Mouse (Mus musculus) heart, embryonic 15.5 days (tissue): ENCODE measurements at regions not wholly inside any gene's neighbourhood (a gene's known extent, or its start where the extent isn't known, plus 50 kb on each side); places are given as distances from the start of the nearest gene placed in this dataset.

Experiments
- ATAC-seq: fragments of 200-750 bp; cut with Nextera tagmentation; replicated peaks from 2 replicates; pipeline ENCODE4 v1.8.0; 2017; ENCODE audit warnings: low read depth, moderate TSS enrichment; ENCODE audit not compliant: insufficient number of reproducible peaks, insufficient read depth, low FRiP score
- H3K27ac ChIP-seq: fragments of 300-500 bp; sonication (generic); 2 replicates; pipeline ENCODE4 v1.5.1; 2015; ENCODE audit warnings: mild to moderate bottlenecking, inconsistent platforms
- H3K27me3 ChIP-seq: fragments of 300-500 bp; sonication (generic); 2 replicates; pipeline ENCODE4 v1.6.1; 2015; ENCODE audit warnings: inconsistent platforms
- H3K36me3 ChIP-seq: fragments of 300-500 bp; sonication (generic); 2 replicates; pipeline ENCODE4 v1.6.1; 2015; ENCODE audit warnings: mild to moderate bottlenecking, inconsistent platforms
- H3K4me1 ChIP-seq: fragments of 300-500 bp; sonication (generic); replicated peaks from 2 replicates; pipeline ENCODE4 v1.6.1; 2015; ENCODE audit warnings: inconsistent platforms
- H3K4me2 ChIP-seq: fragments of 300-500 bp; sonication (generic); 2 replicates; pipeline ENCODE4 v1.6.1; 2015; ENCODE audit warnings: inconsistent platforms, mild to moderate bottlenecking, moderate library complexity
- H3K4me3 ChIP-seq: fragments of 300-500 bp; sonication (generic); 2 replicates; pipeline ENCODE4 v1.5.1; 2015; ENCODE audit warnings: mild to moderate bottlenecking, inconsistent platforms
- H3K9ac ChIP-seq: fragments of 300-500 bp; sonication (generic); 2 replicates; pipeline ENCODE4 v1.6.1; 2015; ENCODE audit warnings: mild to moderate bottlenecking, inconsistent platforms
- H3K9me3 ChIP-seq: fragments of 300-500 bp; sonication (generic); replicated peaks from 2 replicates; pipeline ENCODE4 v1.6.1; 2016; ENCODE audit warnings: inconsistent platforms
- WGBS: fragments of 180-500 bp; shearing (Covaris S2); methylation state at CpG from one replicate; pipeline ENCODE4 v1.1.7; 2015; ENCODE audit warnings: mixed read lengths; 5-methylcytosine and 5-hydroxymethylcytosine counted together

GRCm38 (mm10) chr4:98282275-98282674, 100.8 kb downstream of the Tm2d1 start:
- WGBS, result 52% methylated on average over 2 of the region's 2 CpGs
- Histone ChIP-seq H3K27ac (no peak overlapping the region), H3K27me3 (no peaks in the 10 kb centered on the region), H3K36me3 (no peaks in the 10 kb centered on the region), H3K9me3 (no peaks in the 10 kb centered on the region), H3K4me2 (no peak overlapping the region), H3K9ac (no peak overlapping the region), H3K4me3 (no peak overlapping the region), H3K4me1 (no peaks in the 10 kb centered on the region)
- no peak for ATAC-seq

GRCm38 (mm10) chr4:98258336-98258735, 124.8 kb downstream of the Tm2d1 start:
- 72% methylated on average over 7 of the region's 7 CpGs for WGBS
- H3K4me3 ChIP-seq, result no peak overlapping the region
- H3K4me1 ChIP-seq, result peaks cover 3% of the 10 kb centered on the region; the same call in 1 of the 2 replicates
- no peaks in the 10 kb centered on the region for H3K27me3 ChIP-seq
- no peaks in the 10 kb centered on the region for H3K36me3 ChIP-seq
- no peak overlapping the region for H3K4me2 ChIP-seq
- H3K9me3 ChIP-seq, result no peaks in the 10 kb centered on the region
- no peak for ATAC-seq
- no peak overlapping the region for H3K27ac ChIP-seq
- H3K9ac ChIP-seq, result no peak overlapping the region

- Histone ChIP-seq H3K4me3 (no peak overlapping the region), H3K9me3 (no peaks in the 10 kb centered on the region), H3K4me1 (peaks cover 3% of the 10 kb centered on the region; the same call in 1 of the 2 replicates), H3K27ac (no peak overlapping the region), H3K36me3 (no peaks in the 10 kb centered on the region), H3K4me2 (no peak overlapping the region), H3K27me3 (no peaks in the 10 kb centered on the region), H3K9ac (no peak overlapping the region)
- ATAC-seq, result no peak; the same call in 1 of the 2 replicates
- WGBS, result 86% methylated on average over 9 of the region's 9 CpGs
Measured at GRCm38 (mm10) chr4:98257711-98258110, 125.4 kb downstream of the Tm2d1 start.

- H3K27me3 ChIP-seq, result no peaks in the 10 kb centered on the region
- H3K4me3 ChIP-seq, result no peak overlapping the region
- H3K27ac ChIP-seq, result no peak overlapping the region
- no peaks in the 10 kb centered on the region for H3K9me3 ChIP-seq
- H3K9ac ChIP-seq, result no peak overlapping the region
- no peak overlapping the region for H3K4me2 ChIP-seq
- no peak for ATAC-seq
- WGBS, result 61% methylated on average over 18 of the region's 18 CpGs
- H3K36me3 ChIP-seq, result no peaks in the 10 kb centered on the region
- no peaks in the 10 kb centered on the region for H3K4me1 ChIP-seq
Measured at GRCm38 (mm10) chr4:98254856-98255853, 128.0 kb downstream of the Tm2d1 start.

- Histone ChIP-seq H3K4me1 (peaks cover 9% of the 10 kb centered on the region), H3K9me3 (no peaks in the 10 kb centered on the region), H3K4me2 (peak overlapping the region; percentile 57), H3K27ac (peak overlapping the region; percentile 47), H3K9ac (no peak overlapping the region), H3K4me3 (peak overlapping the region; percentile 24; the same call in 1 of the 2 replicates), H3K27me3 (no peaks in the 10 kb centered on the region), H3K36me3 (no peaks in the 10 kb centered on the region)
- 15% methylated on average over 15 of the region's 16 CpGs for WGBS
- no peak; the same call in 1 of the 2 replicates for ATAC-seq
Measured at GRCm38 (mm10) chr4:98243941-98244929, 138.9 kb downstream of the Tm2d1 start.

GRCm38 (mm10) chr4:98243502-98243901, 139.6 kb downstream of the Tm2d1 start:
- no peak for ATAC-seq
- no peaks in the 10 kb centered on the region for H3K27me3 ChIP-seq
- no peaks in the 10 kb centered on the region for H3K36me3 ChIP-seq
- 0 out of 2 replicates have a peak overlapping the region, but pooled peaks have one; percentile 12 for H3K4me2 ChIP-seq
- H3K4me1 ChIP-seq, result peaks cover 9% of the 10 kb centered on the region
- no peak overlapping the region for H3K4me3 ChIP-seq
- no peak overlapping the region for H3K9ac ChIP-seq
- no peak overlapping the region for H3K27ac ChIP-seq
- H3K9me3 ChIP-seq, result no peaks in the 10 kb centered on the region
- 6% methylated on average over 6 of the region's 6 CpGs for WGBS

- Histone ChIP-seq H3K4me2 (no peak overlapping the region), H3K27ac (no peak overlapping the region), H3K9me3 (no peaks in the 10 kb centered on the region), H3K4me3 (no peak overlapping the region), H3K36me3 (no peaks in the 10 kb centered on the region), H3K27me3 (no peaks in the 10 kb centered on the region), H3K4me1 (peaks cover 9% of the 10 kb centered on the region), H3K9ac (no peak overlapping the region)
- ATAC-seq, result no peak
- WGBS, result 85% methylated on average over 2 of the region's 2 CpGs
Measured at GRCm38 (mm10) chr4:98241921-98242320, 141.2 kb downstream of the Tm2d1 start.

GRCm38 (mm10) chr4:98240289-98240688, 142.8 kb downstream of the Tm2d1 start:
- H3K36me3 ChIP-seq, result no peaks in the 10 kb centered on the region

GRCm38 (mm10) chr4:98238075-98238474, 145.0 kb downstream of the Tm2d1 start:
- no peaks in the 10 kb centered on the region for H3K36me3 ChIP-seq
- no peak for ATAC-seq
- no peaks in the 10 kb centered on the region for H3K4me1 ChIP-seq
- 54% methylated on average over 4 of the region's 4 CpGs for WGBS
- no peak overlapping the region for H3K27ac ChIP-seq
- H3K9ac ChIP-seq, result no peak overlapping the region
- no peak overlapping the region for H3K4me2 ChIP-seq
- no peak overlapping the region for H3K4me3 ChIP-seq
- H3K27me3 ChIP-seq, result no peaks in the 10 kb centered on the region
- H3K9me3 ChIP-seq, result no peaks in the 10 kb centered on the region

More at GRCm38 (mm10) chr4:98240289-98240688, 142.8 kb downstream of the Tm2d1 start:
- H3K27ac ChIP-seq, result no peak overlapping the region
- no peaks in the 10 kb centered on the region for H3K9me3 ChIP-seq
- peaks cover 9% of the 10 kb centered on the region for H3K4me1 ChIP-seq
- H3K27me3 ChIP-seq, result no peaks in the 10 kb centered on the region
- H3K9ac ChIP-seq, result no peak overlapping the region
- H3K4me3 ChIP-seq, result no peak overlapping the region
- no peak for ATAC-seq
- H3K4me2 ChIP-seq, result no peak overlapping the region

- Histone ChIP-seq H3K36me3 (no peaks in the 10 kb centered on the region), H3K9me3 (no peaks in the 10 kb centered on the region), H3K4me2 (no peak overlapping the region), H3K9ac (no peak overlapping the region), H3K4me3 (no peak overlapping the region), H3K4me1 (no peaks in the 10 kb centered on the region), H3K27ac (no peak overlapping the region), H3K27me3 (no peaks in the 10 kb centered on the region)
- no peak for ATAC-seq
- WGBS, result 83% methylated on average over 9 of the region's 9 CpGs
Measured at GRCm38 (mm10) chr4:98237475-98237874, 145.6 kb downstream of the Tm2d1 start.
